Mouse (Mus musculus) lung, postnatal 0 days (tissue): ENCODE measurements around the gene Abat.

Experiments used
- CTCF ChIP-seq: IDR thresholded peaks from 2 replicates; pipeline ENCODE4 v1.5.1; 2016; ENCODE audit warnings: antibody characterized with exemption, mild to moderate bottlenecking
- EP300 ChIP-seq: IDR thresholded peaks from 2 replicates; pipeline ENCODE4 v1.6.1; 2016; ENCODE audit warnings: antibody characterized with exemption, mild to moderate bottlenecking, control low read depth

DNA sequence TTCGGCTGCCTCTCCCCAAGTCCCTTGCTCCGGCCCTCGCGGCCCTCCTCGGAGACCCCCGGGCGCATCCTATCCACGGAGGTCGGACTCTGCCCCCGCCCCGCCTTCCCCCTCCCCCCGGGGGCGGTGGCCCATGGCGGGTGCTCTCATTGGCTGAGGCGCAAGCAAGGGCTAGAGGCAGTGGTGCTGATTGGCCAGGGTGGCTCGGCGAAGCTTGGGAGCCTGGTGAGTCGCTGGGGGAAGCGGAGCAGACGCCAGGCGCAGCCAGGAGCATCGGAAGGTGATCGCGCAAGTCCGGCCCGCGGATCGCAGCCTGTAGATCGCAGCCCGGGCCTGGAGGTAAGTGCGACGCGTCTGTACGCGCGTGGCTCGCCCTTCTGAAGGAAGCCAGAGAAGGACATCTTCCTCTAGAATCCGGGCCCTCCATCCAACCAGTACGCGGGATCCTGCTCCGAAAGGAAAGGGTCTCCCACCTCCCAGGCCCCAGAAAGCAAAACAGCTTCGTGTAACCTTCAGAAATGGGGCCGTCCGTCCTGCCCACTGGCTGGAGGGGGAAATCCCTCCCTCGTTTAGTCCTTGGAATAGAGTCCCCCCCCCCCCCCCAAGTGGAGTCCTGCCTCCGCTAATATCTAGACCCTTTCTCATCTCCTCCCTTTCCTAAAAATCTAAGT lies at the start of gene Abat:
- TF ChIP-seq CTCF (no peak), EP300 (no peak)
